Mouse (Mus musculus) myocyte (in vitro differentiated cells): ENCODE data around the gene Prkaa1.

Experiments
- MAX ChIP-seq: IDR thresholded peaks from one replicate; pipeline ENCODE4 v1.6.1; 2011; ENCODE audit warnings: low read depth, mild to moderate bottlenecking, control low read depth
- REST ChIP-seq: IDR thresholded peaks from one replicate; pipeline ENCODE4 v1.6.1; 2011; ENCODE audit warnings: mild to moderate bottlenecking, control low read depth, moderate library complexity; ENCODE audit not compliant: insufficient read depth, insufficient read length
- USF1 ChIP-seq: IDR thresholded peaks from one replicate; pipeline ENCODE4 v1.6.1; 2011; ENCODE audit warnings: low read depth, mild to moderate bottlenecking, control low read depth, moderate library complexity

- no peak for TF ChIP-seq MAX
- TF ChIP-seq USF1, result no peak
- TF ChIP-seq REST, result no peak
Observed at GRCm38 (mm10) chr15:5118626-5119025, 25.0 kb upstream of the Prkaa1 start.
